Mouse (Mus musculus) lung, postnatal 0 days (tissue): ENCODE measurements around the gene Ctsk. TPM values are rescaled to one million over a fixed set of nuclear protein-coding genes. Genes with fewer than 3 reads are reported as not detected.

Experiments used
- ATAC-seq: fragments of 200-750 bp; cut with Nextera tagmentation; 2 replicates; pipeline ENCODE4 v1.8.0; 2017; ENCODE audit warnings: moderate library complexity
- DNase-seq: peaks from one replicate; pipeline ENCODE4 v3.0.0-alpha.2; 2016; ENCODE audit warnings: low spot score
- H3K27ac ChIP-seq: fragments of 300-500 bp; sonication (generic); 2 replicates; pipeline ENCODE4 v1.5.1; 2014; ENCODE audit warnings: antibody characterized with exemption, mild to moderate bottlenecking, low read length, mixed read lengths
- H3K27me3 ChIP-seq: fragments of 300-500 bp; sonication (generic); replicated peaks from 2 replicates; pipeline ENCODE4 v1.6.1; 2014; ENCODE audit warnings: low read length, mixed read lengths; ENCODE audit not compliant: insufficient read depth
- H3K36me3 ChIP-seq: fragments of 300-500 bp; sonication (generic); 2 replicates; pipeline ENCODE4 v1.6.1; 2014; ENCODE audit warnings: low read length, mixed read lengths; ENCODE audit not compliant: insufficient read depth
- H3K4me1 ChIP-seq: fragments of 300-500 bp; sonication (generic); 2 replicates; pipeline ENCODE4 v1.6.1; 2014; ENCODE audit warnings: antibody characterized with exemption, low read depth, low read length, mixed read lengths; ENCODE audit not compliant: insufficient read depth
- H3K4me2 ChIP-seq: fragments of 300-500 bp; sonication (generic); replicated peaks from 2 replicates; pipeline ENCODE4 v1.6.1; 2014; ENCODE audit warnings: low read depth, mild to moderate bottlenecking, low read length, moderate library complexity, mixed read lengths
- H3K4me3 ChIP-seq: fragments of 300-500 bp; sonication (generic); 2 replicates; pipeline ENCODE4 v1.5.1; 2014; ENCODE audit warnings: low read depth, low read length
- H3K9ac ChIP-seq: fragments of 300-500 bp; sonication (generic); replicated peaks from 2 replicates; pipeline ENCODE4 v1.6.1; 2014; ENCODE audit warnings: low read depth, mild to moderate bottlenecking
- H3K9me3 ChIP-seq: fragments of 300-500 bp; sonication (generic); 2 replicates; pipeline ENCODE4 v1.6.1; 2016; ENCODE audit warnings: low read length, mixed read lengths
- CTCF ChIP-seq: IDR thresholded peaks from 2 replicates; pipeline ENCODE4 v1.5.1; 2016; ENCODE audit warnings: antibody characterized with exemption, mild to moderate bottlenecking
- EP300 ChIP-seq: IDR thresholded peaks from 2 replicates; pipeline ENCODE4 v1.6.1; 2016; ENCODE audit warnings: antibody characterized with exemption, mild to moderate bottlenecking, control low read depth
- WGBS: fragments of 180-500 bp; shearing (Covaris S2); extraction: QIAGEN DNeasy Blood & Tissue Kit; methylation state at CpG from one replicate; pipeline ENCODE4 v1.1.7; 2014; 5-methylcytosine and 5-hydroxymethylcytosine counted together
- polyA plus RNA-seq: library from polyadenylated mRNA; unstranded; fragments of >200 nt; fragmentation: Nextera tagmentation; extraction: Ambion mirVana; gene quantifications from 2 replicates; pipeline ENCODE4 v1.2.1, GENCODE M21; 2015

Gene Ctsk
- polyA plus RNA-seq, 1 experiment from 2014 or later: 8.8 TPM

DNA sequence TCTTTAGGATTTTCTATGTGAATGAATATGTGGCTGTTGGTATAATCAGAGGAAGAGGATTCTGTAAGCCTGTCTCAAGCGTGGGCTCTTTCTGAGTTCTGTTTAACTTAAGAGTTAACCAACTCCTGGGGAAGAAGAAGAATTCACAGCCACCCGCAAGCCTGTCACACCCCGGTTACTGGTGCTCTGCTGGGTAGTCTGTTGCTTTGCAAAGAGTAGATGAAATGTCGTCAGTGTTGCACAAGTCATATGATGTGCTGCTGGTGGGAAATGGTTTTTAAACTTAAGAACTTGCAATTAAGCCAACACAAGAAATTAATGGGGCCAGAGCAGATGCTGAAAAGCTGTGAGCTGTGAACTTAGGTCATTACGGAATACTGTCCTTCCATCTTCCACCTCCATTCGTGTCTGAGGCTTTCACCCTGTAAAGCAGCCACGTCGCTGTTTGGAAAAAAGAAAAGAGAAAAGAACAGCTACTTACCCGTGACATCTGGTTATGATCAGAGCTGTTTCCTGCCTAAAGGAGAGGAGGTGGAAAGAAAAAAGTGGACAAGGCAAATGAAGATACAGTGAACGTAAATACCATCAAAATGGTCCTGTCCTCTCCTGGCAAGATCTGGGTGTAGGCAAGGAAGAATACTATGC is 562 bp downstream of the Ctsk start:
- no peaks in the 10 kb centered on the region for H3K9me3 ChIP-seq
- H3K27me3 ChIP-seq: no peaks in the 10 kb centered on the region
- DNase-seq (peak; percentile 61), ATAC-seq (peak; percentile 43)
- H3K9ac ChIP-seq: no peak overlapping the region
- no peak for TF ChIP-seq CTCF
- no peak for TF ChIP-seq EP300
- WGBS: 43% methylated on average over 10 of the region's 10 CpGs
- no peak overlapping the region for H3K4me3 ChIP-seq
- peaks cover 9% of the 10 kb centered on the region for H3K36me3 ChIP-seq
- peak overlapping the region; percentile 36; the same call in 1 of the 2 replicates for H3K4me2 ChIP-seq
- no peaks in the 10 kb centered on the region for H3K4me1 ChIP-seq
- no peak overlapping the region for H3K27ac ChIP-seq

DNA sequence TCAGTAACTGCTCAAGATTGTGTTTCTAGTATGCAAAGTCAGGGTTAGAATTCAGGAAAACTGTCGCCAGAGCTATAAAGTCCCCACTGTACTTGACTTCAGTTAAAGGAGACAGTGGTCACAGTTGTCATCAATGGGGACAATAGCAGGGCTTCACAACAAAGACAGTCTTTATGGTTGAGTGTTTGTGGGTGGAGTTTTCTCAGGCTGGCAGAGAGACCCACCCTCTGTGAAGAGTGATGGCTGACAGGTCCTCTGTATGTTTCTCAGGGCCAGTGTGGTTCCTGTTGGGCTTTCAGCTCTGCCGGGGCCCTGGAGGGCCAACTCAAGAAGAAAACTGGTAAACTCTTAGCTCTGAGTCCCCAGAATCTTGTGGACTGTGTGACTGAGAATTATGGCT is 3.3 kb downstream of the Ctsk start:
- H3K4me2 ChIP-seq: no peak overlapping the region
- TF ChIP-seq CTCF (no peak), EP300 (no peak)
- no peak overlapping the region for H3K27ac ChIP-seq
- no peak for ATAC-seq
- 72% methylated on average over 2 of the region's 2 CpGs for WGBS
- H3K27me3 ChIP-seq: no peaks in the 10 kb centered on the region
- H3K9ac ChIP-seq: no peak overlapping the region
- no peak for DNase-seq
- H3K4me1 ChIP-seq: no peaks in the 10 kb centered on the region
- no peak overlapping the region for H3K4me3 ChIP-seq
- H3K36me3 ChIP-seq: no peaks in the 10 kb centered on the region
- no peaks in the 10 kb centered on the region for H3K9me3 ChIP-seq

DNA sequence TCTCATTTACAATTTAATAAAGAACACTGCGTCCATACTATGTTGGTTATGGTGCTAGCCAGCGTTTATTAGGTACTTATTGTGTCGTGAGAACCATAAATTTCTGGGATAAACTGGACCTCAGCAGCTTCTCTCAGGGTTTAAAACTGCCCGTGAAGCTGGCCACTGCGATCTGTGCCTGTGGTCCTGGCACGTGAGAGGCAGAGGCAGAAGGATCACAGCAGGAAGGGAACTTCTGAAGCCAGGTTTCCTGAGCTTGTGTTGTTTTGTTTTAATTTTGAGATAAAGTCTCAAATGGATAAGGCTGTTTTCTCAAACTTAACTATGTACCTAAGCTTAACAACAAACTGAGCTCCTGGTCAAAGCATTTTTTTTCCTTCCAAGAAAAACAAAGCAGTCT is 10.3 kb downstream of the Ctsk start:
- Histone ChIP-seq H3K4me3 (no peak overlapping the region), H3K4me1 (no peaks in the 10 kb centered on the region), H3K36me3 (no peaks in the 10 kb centered on the region), H3K27ac (no peak overlapping the region), H3K9ac (no peak overlapping the region), H3K4me2 (no peak overlapping the region), H3K27me3 (no peaks in the 10 kb centered on the region), H3K9me3 (no peaks in the 10 kb centered on the region)
- 68% methylated on average over 6 of the region's 6 CpGs for WGBS
- TF ChIP-seq EP300: no peak
- no peak for TF ChIP-seq CTCF
- DNase-seq (no peak), ATAC-seq (no peak)

GRCm38 (mm10) chr3:95511611-95512180 is 12.6 kb downstream of the Ctsk start:
- Histone ChIP-seq H3K27ac (no peak overlapping the region), H3K4me2 (no peak overlapping the region), H3K9ac (no peak overlapping the region), H3K4me1 (no peaks in the 10 kb centered on the region), H3K27me3 (no peaks in the 10 kb centered on the region), H3K9me3 (no peaks in the 10 kb centered on the region), H3K4me3 (no peak overlapping the region), H3K36me3 (no peaks in the 10 kb centered on the region)
- TF ChIP-seq CTCF: no peak
- no peak for TF ChIP-seq EP300
- peak; percentile 45 for DNase-seq
- no peak for ATAC-seq
- WGBS: 66% methylated on average over 9 of the region's 9 CpGs

DNA sequence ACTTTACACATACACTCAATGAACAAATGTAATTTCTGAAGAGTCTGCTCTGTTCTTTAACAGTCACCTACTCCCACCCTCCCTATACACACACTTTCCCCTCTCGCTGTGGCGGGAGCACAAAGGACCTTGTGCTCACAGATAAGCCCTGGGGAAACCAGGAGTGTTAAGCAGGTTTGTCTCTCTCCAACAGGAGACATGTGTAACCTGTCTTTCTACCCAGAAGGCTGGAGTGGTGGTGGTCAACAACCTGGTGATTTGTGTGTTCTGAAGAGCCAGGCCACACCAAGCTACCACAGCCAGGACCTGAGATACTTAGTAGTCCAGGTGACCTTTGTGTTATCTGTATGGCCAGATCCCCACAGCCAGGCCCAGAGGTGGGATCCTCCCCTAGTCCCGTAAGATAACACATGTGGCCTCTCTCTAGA is 17.6 kb downstream of the Ctsk start:
- Histone ChIP-seq H3K36me3 (no peaks in the 10 kb centered on the region), H3K27me3 (no peaks in the 10 kb centered on the region), H3K4me2 (no peak overlapping the region), H3K9me3 (no peaks in the 10 kb centered on the region), H3K9ac (no peak overlapping the region), H3K4me3 (no peak overlapping the region), H3K4me1 (no peaks in the 10 kb centered on the region), H3K27ac (no peak overlapping the region)
- DNase-seq: no peak
- no peak for TF ChIP-seq EP300
- no peak for TF ChIP-seq CTCF
- no peak for ATAC-seq
- WGBS: 83% methylated on average over 3 of the region's 3 CpGs

- Histone ChIP-seq H3K9ac (no peak overlapping the region), H3K36me3 (no peaks in the 10 kb centered on the region), H3K27me3 (no peaks in the 10 kb centered on the region), H3K4me2 (no peak overlapping the region), H3K4me1 (no peaks in the 10 kb centered on the region), H3K4me3 (no peak overlapping the region), H3K9me3 (no peaks in the 10 kb centered on the region), H3K27ac (no peak overlapping the region)
- DNase-seq (peak; percentile 85), ATAC-seq (peak; percentile 69)
- WGBS: 17% methylated on average over 10 of the region's 10 CpGs
- TF ChIP-seq EP300: no peak
- peak; percentile 91 for TF ChIP-seq CTCF
These were observed 18.4 kb downstream of the Ctsk start for GRCm38 (mm10) chr3:95517493-95517898.
